Mouse (Mus musculus) forelimb bud, embryonic 11.5 days (tissue): Measurements from ENCODE around the gene Sbpl.
A peak's percentile ranks its signal among the peaks of the same experiment; 100 is the strongest.
"Not testable (repeated sequence)": the region's sequence is repeated elsewhere in the genome, so short reads cannot be mapped to it uniquely, and the experiment has no call there.

ENCODE experiments used
- DNase-seq: peaks from one replicate; pipeline ENCODE4 v3.0.0-alpha.2; 2012; ENCODE audit warnings: low read depth, low spot score

Gene Sbpl

GRCm38 (mm10) chr17:23961573-23962122, 6.6 kb upstream of the Sbpl start:
- DNase-seq = no peak

- DNase-seq = peak; percentile 95
Observed at GRCm38 (mm10) chr17:23960084-23960738, 5.1 kb upstream of the Sbpl start.

GRCm38 (mm10) chr17:23950828-23951227, 4.2 kb downstream of the Sbpl start:
- not testable (repeated sequence) for DNase-seq

GRCm38 (mm10) chr17:23949068-23949467, 6.0 kb downstream of the Sbpl start:
- no peak for DNase-seq

GRCm38 (mm10) chr17:23947486-23947885, 7.6 kb downstream of the Sbpl start:
- DNase-seq = not testable (repeated sequence)

GRCm38 (mm10) chr17:23941372-23941771, 13.7 kb downstream of the Sbpl start, which contains the start of gene Sbp:
Gene Sbp, plus strand, starts transcription at chr17:23941672.
- no peak for DNase-seq

- no peak for DNase-seq
Observed at GRCm38 (mm10) chr17:23931157-23931556, 23.9 kb downstream of the Sbpl start.

- DNase-seq = peak; percentile 67
Observed at GRCm38 (mm10) chr17:23925090-23925493, 30.0 kb downstream of the Sbpl start.

GRCm38 (mm10) chr17:23924531-23925007, 30.5 kb downstream of the Sbpl start:
- peak; percentile 92 for DNase-seq

- DNase-seq = not testable (repeated sequence)
Observed at GRCm38 (mm10) chr17:23917158-23917557, 37.9 kb downstream of the Sbpl start, which contains the start of gene Dcpp3. Gene Dcpp3, plus strand, starts transcription at chr17:23917458.
